Mouse (Mus musculus): Measurements from ENCODE around the gene Trmt10a. TPM values are rescaled to one million over a fixed set of nuclear protein-coding genes. Genes with fewer than 3 reads are reported as not detected.
"Not testable (repeated sequence)": the region's sequence is repeated elsewhere in the genome, so short reads cannot be mapped to it uniquely, and the experiment has no call there.

Gene Trmt10a
- total RNA-seq, 1 experiment from 2014 or later = 7.7 TPM

- ATAC-seq (ENCODE audit: extremely low read depth, insufficient number of reproducible peaks, low FRiP score, poor library complexity, severe bottlenecking) = no peak
Observed at GRCm38 (mm10) chr3:138131168-138131567, 12.1 kb upstream of the Trmt10a start.

GRCm38 (mm10) chr3:138133463-138133862 is 9.8 kb upstream of the Trmt10a start:
- no peak for ATAC-seq (ENCODE audit: extremely low read depth, insufficient number of reproducible peaks, low FRiP score, poor library complexity, severe bottlenecking)

GRCm38 (mm10) chr3:138133916-138134315 is 9.3 kb upstream of the Trmt10a start:
- no peak for ATAC-seq (ENCODE audit: extremely low read depth, insufficient number of reproducible peaks, low FRiP score, poor library complexity, severe bottlenecking)

GRCm38 (mm10) chr3:138134528-138134927 is 8.7 kb upstream of the Trmt10a start:
- ATAC-seq (ENCODE audit: extremely low read depth, insufficient number of reproducible peaks, low FRiP score, poor library complexity, severe bottlenecking) = no peak

- not testable (repeated sequence) for ATAC-seq (ENCODE audit: extremely low read depth, insufficient number of reproducible peaks, low FRiP score, poor library complexity, severe bottlenecking)
Observed at GRCm38 (mm10) chr3:138138146-138138545, 5.1 kb upstream of the Trmt10a start.

DNA sequence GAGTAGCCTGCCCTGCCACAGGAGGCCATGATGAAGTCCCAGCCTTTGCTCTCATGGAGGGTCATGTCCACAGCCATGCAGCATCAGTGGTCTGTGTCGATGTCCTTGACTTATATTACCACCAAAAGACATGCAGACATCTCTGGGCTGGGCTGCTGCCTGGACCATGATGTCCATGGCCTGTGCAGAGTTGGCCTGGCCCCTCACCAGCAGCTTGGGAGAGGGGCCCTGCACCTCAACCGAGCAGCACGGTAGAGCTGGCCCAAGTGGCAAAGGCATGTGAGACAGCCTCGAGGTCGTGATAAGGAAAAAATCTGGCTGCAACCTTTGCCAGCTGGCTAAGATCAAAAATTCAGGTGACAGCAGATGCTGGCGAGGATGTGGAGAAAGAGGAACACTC is 3.6 kb upstream of the Trmt10a start:
- ATAC-seq (ENCODE audit: extremely low read depth, insufficient number of reproducible peaks, low FRiP score, poor library complexity, severe bottlenecking) = no peak

GRCm38 (mm10) chr3:138142052-138142732 is 1.1 kb upstream of the Trmt10a start:
- ATAC-seq (ENCODE audit: extremely low read depth, insufficient number of reproducible peaks, low FRiP score, poor library complexity, severe bottlenecking) = no peak

GRCm38 (mm10) chr3:138142733-138143314 is 424 bp upstream of the Trmt10a start:
- no peak for ATAC-seq (ENCODE audit: extremely low read depth, insufficient number of reproducible peaks, low FRiP score, poor library complexity, severe bottlenecking)

GRCm38 (mm10) chr3:138144060-138144641 is 903 bp downstream of the Trmt10a start:
- ATAC-seq (ENCODE audit: extremely low read depth, insufficient number of reproducible peaks, low FRiP score, poor library complexity, severe bottlenecking) = no peak

GRCm38 (mm10) chr3:138144642-138145171 is 1.5 kb downstream of the Trmt10a start, which contains the start of gene Mttp:
TSS of gene Mttp (minus strand) at chr3:138144968.
- ATAC-seq (ENCODE audit: extremely low read depth, insufficient number of reproducible peaks, low FRiP score, poor library complexity, severe bottlenecking) = peak; percentile 66

DNA sequence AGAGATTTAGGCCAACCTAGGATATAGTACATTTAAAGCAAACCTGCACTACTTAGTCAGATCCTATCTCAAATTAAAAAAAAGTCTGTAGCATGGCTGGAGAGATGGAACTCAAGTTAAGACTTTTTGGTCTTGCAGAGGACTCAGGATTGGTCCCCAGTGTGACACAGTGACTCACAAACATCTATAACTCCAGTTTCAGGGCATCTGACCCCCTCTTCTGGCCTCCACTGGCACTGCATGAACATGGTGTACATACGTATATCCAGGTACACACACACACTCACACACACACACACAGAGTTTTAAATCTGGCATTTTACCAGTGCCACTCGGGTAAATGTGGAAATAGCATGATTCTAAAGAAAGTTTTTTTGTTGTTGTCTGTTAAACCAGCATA is 5.6 kb downstream of the Trmt10a start:
- ATAC-seq (ENCODE audit: extremely low read depth, insufficient number of reproducible peaks, low FRiP score, poor library complexity, severe bottlenecking) = no peak

DNA sequence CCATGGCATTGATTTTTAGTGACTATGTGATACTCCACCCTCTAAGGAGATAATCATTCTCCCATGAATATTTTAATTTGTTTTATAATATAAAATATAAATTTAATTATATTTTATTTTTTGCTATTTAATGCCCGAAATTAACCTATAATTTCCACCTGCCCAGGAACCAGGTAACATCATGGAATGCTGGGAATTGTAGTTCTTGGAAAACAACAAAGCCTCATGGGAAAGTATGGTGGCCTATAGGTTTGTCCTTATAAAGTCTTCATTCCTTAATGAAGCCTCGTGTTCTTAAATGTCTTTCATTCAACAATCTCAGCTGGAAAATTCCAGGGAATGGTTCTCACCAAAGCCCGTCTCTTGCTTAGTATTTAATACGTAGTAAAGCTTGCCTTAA is 11.8 kb downstream of the Trmt10a start:
- ATAC-seq (ENCODE audit: extremely low read depth, insufficient number of reproducible peaks, low FRiP score, poor library complexity, severe bottlenecking) = no peak

- ATAC-seq (ENCODE audit: extremely low read depth, insufficient number of reproducible peaks, low FRiP score, poor library complexity, severe bottlenecking) = no peak
Observed at GRCm38 (mm10) chr3:138156651-138157050, 13.4 kb downstream of the Trmt10a start.

GRCm38 (mm10) chr3:138161623-138162022 is 18.4 kb downstream of the Trmt10a start:
- ATAC-seq (ENCODE audit: extremely low read depth, insufficient number of reproducible peaks, low FRiP score, poor library complexity, severe bottlenecking) = no peak

DNA sequence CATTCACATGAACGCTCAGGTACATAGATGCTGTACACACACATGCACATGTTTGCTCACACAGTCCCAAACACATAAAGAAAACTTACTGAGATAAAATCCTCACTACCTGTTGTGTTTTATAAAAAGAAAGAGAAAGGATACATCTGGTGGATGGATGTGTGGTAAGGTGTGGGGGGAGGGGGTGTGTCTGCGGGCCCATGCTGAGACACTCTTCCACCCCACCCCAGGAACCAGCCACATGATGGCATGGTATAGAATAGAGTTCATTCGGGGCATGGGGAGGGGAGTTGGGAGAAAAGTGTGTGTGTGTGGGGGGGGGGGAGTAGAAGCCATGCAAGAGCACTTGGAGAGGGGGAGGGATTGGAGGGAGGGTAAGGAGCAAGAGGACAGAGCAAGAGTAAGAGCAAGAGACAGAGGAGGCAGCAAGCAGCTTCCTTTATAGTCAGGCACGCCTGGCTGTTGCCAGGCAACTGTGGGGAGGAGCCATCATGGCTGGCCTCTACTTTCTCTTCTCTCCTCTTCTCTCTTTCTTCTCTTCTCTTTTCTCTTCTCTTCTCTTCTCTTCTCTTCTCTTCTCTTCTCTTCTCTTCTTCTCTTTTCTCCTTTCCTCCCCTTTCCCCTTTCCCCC is 19.4 kb downstream of the Trmt10a start:
- ATAC-seq (ENCODE audit: extremely low read depth, insufficient number of reproducible peaks, low FRiP score, poor library complexity, severe bottlenecking) = no peak

DNA sequence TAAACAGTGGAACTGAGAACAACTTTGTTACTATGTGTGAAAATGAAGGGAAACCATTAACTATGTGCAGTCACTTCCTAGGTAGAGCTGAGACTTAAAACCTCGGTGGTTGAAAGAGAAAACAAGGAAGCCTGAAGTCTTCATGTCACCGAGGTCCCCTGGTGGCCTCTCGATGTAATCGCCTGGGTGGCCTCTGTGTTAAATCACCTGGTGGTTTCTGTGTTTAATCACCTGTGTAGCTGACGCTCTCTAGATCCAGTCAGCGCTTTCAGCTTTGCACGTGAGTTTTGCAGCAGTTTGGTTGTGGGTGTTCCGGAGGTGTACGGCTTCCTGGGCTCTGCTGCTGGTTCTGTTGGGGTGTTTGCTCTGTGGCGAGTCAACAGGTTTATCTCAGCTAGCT is 30.0 kb downstream of the Trmt10a start:
- no peak for ATAC-seq (ENCODE audit: extremely low read depth, insufficient number of reproducible peaks, low FRiP score, poor library complexity, severe bottlenecking)

DNA sequence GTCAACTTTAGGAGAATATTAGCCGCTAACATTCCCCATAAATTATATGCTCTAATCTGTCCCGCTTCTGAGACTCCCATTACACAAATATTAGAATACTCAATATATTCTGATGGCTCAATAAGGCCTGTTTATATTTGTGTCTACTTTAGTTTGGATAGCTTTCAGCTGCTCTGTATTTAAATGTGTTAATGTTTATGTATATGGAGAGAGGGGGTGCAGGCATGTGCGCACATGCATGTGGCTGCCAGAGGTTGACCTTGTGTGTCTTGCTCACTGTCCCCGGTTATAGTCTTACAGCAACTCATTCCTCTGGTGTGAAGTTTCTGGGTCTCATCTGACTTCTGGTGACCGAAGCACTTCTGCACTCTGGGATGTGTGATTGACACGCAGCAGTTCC is 32.3 kb downstream of the Trmt10a start:
- no peak for ATAC-seq (ENCODE audit: extremely low read depth, insufficient number of reproducible peaks, low FRiP score, poor library complexity, severe bottlenecking)

GRCm38 (mm10) chr3:138182019-138182418 is 38.8 kb downstream of the Trmt10a start:
- ATAC-seq (ENCODE audit: extremely low read depth, insufficient number of reproducible peaks, low FRiP score, poor library complexity, severe bottlenecking) = no peak

- ATAC-seq (ENCODE audit: extremely low read depth, insufficient number of reproducible peaks, low FRiP score, poor library complexity, severe bottlenecking) = no peak
Observed at GRCm38 (mm10) chr3:138183371-138183770, 40.1 kb downstream of the Trmt10a start.

- ATAC-seq (ENCODE audit: extremely low read depth, insufficient number of reproducible peaks, low FRiP score, poor library complexity, severe bottlenecking) = no peak
Observed at GRCm38 (mm10) chr3:138185290-138185689, 42.0 kb downstream of the Trmt10a start.
